Mouse (Mus musculus): ENCODE measurements around the gene Krtap4-7.

GRCm38 (mm10) chr11:99614796-99615363, 29.0 kb downstream of the Krtap4-7 start, which contains the start of gene Krtap2-4:
- TF ChIP-seq POLR2A (IDR thresholded peaks at IDR 0.05; ENCODE audit: low read depth, low read length), result no peak
- no peak for TF ChIP-seq CTCF (IDR thresholded peaks at IDR 0.05; ENCODE audit: borderline replicate concordance, insufficient read depth, low read length)
